Mouse (Mus musculus) bone marrow, adult 2 months (tissue): ENCODE data around the gene Dok5. TPM values are rescaled to one million over a fixed set of nuclear protein-coding genes. Genes with fewer than 3 reads are reported as not detected.

ENCODE experiments used
- H3K27ac ChIP-seq: fragments of 200-500 bp; 2 replicates; pipeline ENCODE4 v1.5.1; 2012; ENCODE audit warnings: low read depth, mild to moderate bottlenecking, control low read depth, inconsistent platforms, low read length; ENCODE audit not compliant: control insufficient read depth, poor library complexity, insufficient read depth
- H3K4me1 ChIP-seq: fragments of 200-500 bp; 2 replicates; pipeline ENCODE4 v1.6.1; 2011; ENCODE audit warnings: low read length; ENCODE audit not compliant: control insufficient read depth, insufficient read depth
- H3K4me3 ChIP-seq: fragments of 200-500 bp; replicated peaks from 2 replicates; pipeline ENCODE3; 2011; ENCODE audit warnings: mild to moderate bottlenecking, low read depth, low read length, control low read depth; ENCODE audit not compliant: control insufficient read depth
- CTCF ChIP-seq: fragments of 200-500 bp; IDR thresholded peaks from 2 replicates; pipeline ENCODE4 v1.5.1; 2011; ENCODE audit warnings: low read length, control low read depth; ENCODE audit not compliant: control insufficient read depth, insufficient read depth
- POLR2A ChIP-seq: fragments of 200-500 bp; IDR thresholded peaks from 2 replicates; pipeline ENCODE4 v1.6.1; 2011; ENCODE audit warnings: low read depth, mild to moderate bottlenecking, control low read depth, low read length, borderline replicate concordance; ENCODE audit not compliant: control insufficient read depth
- WGBS: fragments of 180-500 bp; shearing (Covaris S2); methylation state at CpG from one replicate; pipeline ENCODE4 v1.1.7; 2018; 5-methylcytosine and 5-hydroxymethylcytosine counted together
- polyA plus RNA-seq: library from polyadenylated mRNA; stranded (reverse); fragments of >200 nt; gene quantifications from 2 replicates; pipeline ENCODE4 v1.2.4, GENCODE M21; 2011; ENCODE audit warnings: low replicate concordance; ENCODE audit not compliant: missing spikeins, insufficient read depth, insufficient read length

The Dok5 gene
- polyA plus RNA-seq, 1 experiment, result not detected

GRCm38 (mm10) chr2:170926237-170926636 is 194.6 kb downstream of the Dok5 start:
- Histone ChIP-seq H3K4me3 (no peak overlapping the region), H3K4me1 (no peaks in the 10 kb centered on the region), H3K27ac (no peak overlapping the region)
- WGBS, result 76% methylated on average over 9 of the region's 9 CpGs
- TF ChIP-seq POLR2A (no peak), CTCF (no peak)

Other genes with a start within 250 kb of the Dok5 start
- 22.9 and 55.7 TPM in 2 replicates for gene Pfdn4, start 235.4 kb upstream of the Dok5 start, polyA plus RNA-seq
- not detected in 2 replicates for gene Cyp24a1, start 234.7 kb upstream of the Dok5 start, polyA plus RNA-seq
- not detected in 2 replicates for gene 4930470P17Rik, start 129.8 kb upstream of the Dok5 start, polyA plus RNA-seq